Mouse (Mus musculus) liver, embryonic 12.5 days (tissue): ENCODE results near the gene Asic2. TPM values are rescaled to one million over a fixed set of nuclear protein-coding genes. Genes with fewer than 3 reads are reported as not detected.

ENCODE experiments used
- ATAC-seq: fragments of 200-750 bp; cut with Nextera tagmentation; 2 replicates; pipeline ENCODE4 v1.8.0; 2017; ENCODE audit warnings: moderate number of reproducible peaks, mild to moderate bottlenecking, moderate library complexity
- H3K27ac ChIP-seq: fragments of 300-500 bp; sonication (generic); 2 replicates; pipeline ENCODE4 v1.5.1; 2016; ENCODE audit warnings: mild to moderate bottlenecking
- H3K27me3 ChIP-seq: fragments of 300-500 bp; sonication (generic); replicated peaks from 2 replicates; pipeline ENCODE4 v1.6.1; 2016; ENCODE audit warnings: mild to moderate bottlenecking, moderate library complexity
- H3K36me3 ChIP-seq: fragments of 300-500 bp; sonication (generic); 2 replicates; pipeline ENCODE4 v1.6.1; 2016; ENCODE audit warnings: mild to moderate bottlenecking, moderate library complexity
- H3K4me1 ChIP-seq: fragments of 300-500 bp; sonication (generic); 2 replicates; pipeline ENCODE4 v1.6.1; 2016
- H3K4me2 ChIP-seq: fragments of 300-500 bp; sonication (generic); 2 replicates; pipeline ENCODE4 v1.6.1; 2016; ENCODE audit warnings: mild to moderate bottlenecking, moderate library complexity
- H3K4me3 ChIP-seq: fragments of 300-500 bp; sonication (generic); 2 replicates; pipeline ENCODE4 v1.5.1; 2016; ENCODE audit warnings: mild to moderate bottlenecking, moderate library complexity
- H3K9ac ChIP-seq: fragments of 300-500 bp; sonication (generic); 2 replicates; pipeline ENCODE4 v1.6.1; 2016; ENCODE audit warnings: mild to moderate bottlenecking, moderate library complexity
- H3K9me3 ChIP-seq: fragments of 300-500 bp; sonication (generic); replicated peaks from 2 replicates; pipeline ENCODE4 v1.6.1; 2016; ENCODE audit warnings: mild to moderate bottlenecking, moderate library complexity
- WGBS: fragments of 180-500 bp; shearing (Covaris S2); methylation state at CpG from one replicate; pipeline ENCODE4 v1.1.7; 2016; ENCODE audit not compliant: insufficient replicate concordance; 5-methylcytosine and 5-hydroxymethylcytosine counted together
- polyA plus RNA-seq: library from polyadenylated mRNA; unstranded; fragments of >200 nt; fragmentation: Nextera tagmentation; extraction: Ambion mirVana; gene quantifications from 2 replicates; pipeline ENCODE4 v1.2.1, GENCODE M21; 2016

The Asic2 gene
- polyA plus RNA-seq, 1 experiment from 2014 or later, result 0.06 TPM

DNA sequence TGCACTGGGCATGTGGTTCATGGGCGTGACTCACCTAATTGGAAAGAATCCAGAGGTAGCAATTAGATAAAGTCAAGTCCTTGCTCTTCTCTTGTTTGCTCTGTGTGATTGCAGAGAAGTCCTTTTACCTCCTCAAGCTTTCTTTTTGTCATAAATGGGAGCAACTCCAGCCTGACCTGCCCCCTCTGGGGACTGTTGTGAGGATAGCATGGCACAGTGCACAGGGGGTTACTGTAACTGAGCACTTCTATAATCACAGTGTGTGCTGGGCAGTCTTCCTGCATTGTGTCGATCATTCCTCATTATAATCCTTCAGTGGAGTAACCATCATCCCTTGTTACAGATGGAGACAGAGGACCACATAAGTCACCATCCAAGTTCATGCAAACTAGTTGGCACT is 732.2 kb downstream of the Asic2 start:
- H3K9me3 ChIP-seq, result no peaks in the 10 kb centered on the region
- H3K9ac ChIP-seq, result no peak overlapping the region
- no peaks in the 10 kb centered on the region for H3K4me1 ChIP-seq
- no peak overlapping the region for H3K4me2 ChIP-seq
- H3K36me3 ChIP-seq, result no peaks in the 10 kb centered on the region
- H3K4me3 ChIP-seq, result no peak overlapping the region
- no peak overlapping the region for H3K27ac ChIP-seq
- H3K27me3 ChIP-seq, result no peaks in the 10 kb centered on the region
- ATAC-seq, result no peak
- 57% methylated on average over 2 of the region's 2 CpGs for WGBS

DNA sequence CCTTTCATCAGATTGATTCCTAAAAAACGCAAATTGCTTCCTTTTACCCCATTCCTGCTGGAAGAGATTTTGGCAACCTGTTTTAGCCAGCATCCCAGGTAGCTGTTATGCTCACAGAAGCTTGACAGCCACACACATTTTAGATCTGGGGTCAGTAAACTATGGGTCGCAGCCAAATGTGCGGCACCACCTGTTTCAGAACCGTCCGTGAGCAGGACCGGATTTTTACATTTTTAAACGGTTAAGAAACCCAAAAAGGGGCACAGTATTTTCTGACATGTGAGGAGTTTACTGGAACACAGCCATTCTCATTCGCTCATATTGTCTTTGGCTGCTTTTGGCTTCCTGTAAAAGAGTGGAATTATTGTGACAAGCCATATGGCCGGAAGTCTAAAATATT is 744.9 kb downstream of the Asic2 start:
- no peak overlapping the region for H3K9ac ChIP-seq
- 0 out of 2 replicates have a peak, but pooled peaks cover 7% of the 10 kb centered on the region for H3K9me3 ChIP-seq
- no peaks in the 10 kb centered on the region for H3K36me3 ChIP-seq
- no peak overlapping the region for H3K4me2 ChIP-seq
- no peak for ATAC-seq
- H3K27me3 ChIP-seq, result no peaks in the 10 kb centered on the region
- no peaks in the 10 kb centered on the region for H3K4me1 ChIP-seq
- 80% methylated on average over 9 of the region's 9 CpGs for WGBS
- no peak overlapping the region for H3K27ac ChIP-seq
- no peak overlapping the region for H3K4me3 ChIP-seq

DNA sequence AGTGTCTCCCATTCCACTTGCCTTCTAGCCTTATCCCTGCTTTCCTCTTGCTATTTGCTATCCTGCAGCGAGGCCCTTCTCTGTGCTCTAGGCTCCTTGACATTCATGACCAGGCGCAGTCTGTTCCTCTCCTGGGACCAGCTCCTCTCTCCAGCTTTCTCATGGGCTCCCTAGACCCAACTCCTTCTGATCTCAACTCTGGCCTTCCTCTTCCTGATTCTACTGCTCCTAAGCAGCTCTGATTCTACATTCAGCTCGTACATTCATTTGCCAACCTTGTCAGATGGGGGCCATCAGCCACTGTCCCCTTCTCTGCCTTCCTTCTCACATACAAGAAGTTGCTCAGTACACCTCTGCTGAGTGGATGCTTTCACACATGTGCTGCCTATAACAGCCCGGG is 747.5 kb downstream of the Asic2 start:
- H3K4me2 ChIP-seq, result no peak overlapping the region
- no peaks in the 10 kb centered on the region for H3K27me3 ChIP-seq
- H3K4me1 ChIP-seq, result no peaks in the 10 kb centered on the region
- H3K27ac ChIP-seq, result no peak overlapping the region
- ATAC-seq, result no peak
- H3K9ac ChIP-seq, result no peak overlapping the region
- H3K36me3 ChIP-seq, result no peaks in the 10 kb centered on the region
- H3K9me3 ChIP-seq, result no peaks in the 10 kb centered on the region
- H3K4me3 ChIP-seq, result no peak overlapping the region
- 64% methylated on average over 4 of the region's 4 CpGs for WGBS

DNA sequence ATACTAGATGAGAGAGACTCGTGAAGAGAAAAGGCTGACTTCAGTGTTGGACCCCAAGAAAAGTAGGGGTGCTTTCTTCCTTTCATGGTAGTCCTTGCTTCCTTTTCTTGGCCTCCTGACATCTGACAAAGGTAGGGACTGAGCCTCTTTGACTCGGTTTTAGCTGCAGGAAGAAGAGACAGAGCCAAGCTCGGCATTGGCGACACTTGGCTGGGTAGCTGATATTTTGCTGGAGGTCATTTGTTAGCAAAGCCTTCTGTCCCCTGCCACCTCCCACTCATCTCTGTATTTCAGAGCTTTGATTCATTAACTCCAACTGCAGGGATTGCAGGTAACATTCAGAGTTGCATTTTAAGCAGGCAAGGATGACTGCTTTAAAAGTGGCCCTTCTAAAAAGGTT is 762.8 kb downstream of the Asic2 start:
- H3K27me3 ChIP-seq, result no peaks in the 10 kb centered on the region
- WGBS, result 51% methylated on average over 4 of the region's 4 CpGs

DNA sequence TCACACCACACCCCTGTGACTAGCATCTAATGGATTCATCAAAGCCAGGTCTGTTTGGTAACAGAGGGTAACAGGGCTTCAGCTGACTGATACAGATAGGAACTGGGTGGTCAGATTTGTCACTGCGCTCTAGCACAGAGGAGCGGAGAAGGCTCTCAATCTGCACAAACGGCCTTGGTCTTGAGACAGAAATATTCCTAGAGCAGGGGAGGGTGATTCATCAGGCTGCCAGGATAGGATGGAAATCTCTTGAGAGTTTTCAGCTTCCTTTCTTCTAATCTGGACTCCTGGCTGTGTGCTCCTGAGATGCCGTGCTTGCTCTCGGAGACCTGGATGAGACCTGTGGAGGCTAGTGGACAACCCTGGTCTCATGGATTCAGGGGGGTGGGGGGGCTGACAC is 765.7 kb downstream of the Asic2 start:
- H3K4me1 ChIP-seq, result no peaks in the 10 kb centered on the region
- WGBS, result 58% methylated on average over 5 of the region's 5 CpGs
- no peaks in the 10 kb centered on the region for H3K9me3 ChIP-seq
- H3K9ac ChIP-seq, result no peak overlapping the region
- no peaks in the 10 kb centered on the region for H3K36me3 ChIP-seq
- no peak for ATAC-seq
- H3K4me3 ChIP-seq, result no peak overlapping the region
- no peak overlapping the region for H3K4me2 ChIP-seq
- no peak overlapping the region for H3K27ac ChIP-seq
- no peaks in the 10 kb centered on the region for H3K27me3 ChIP-seq

More for the DNA sequence above, 762.8 kb downstream of the Asic2 start:
- H3K4me2 ChIP-seq, result no peak overlapping the region
- H3K36me3 ChIP-seq, result no peaks in the 10 kb centered on the region
- H3K27ac ChIP-seq, result no peak overlapping the region
- ATAC-seq, result no peak
- H3K9me3 ChIP-seq, result no peaks in the 10 kb centered on the region
- no peak overlapping the region for H3K9ac ChIP-seq
- no peak overlapping the region for H3K4me3 ChIP-seq
- no peaks in the 10 kb centered on the region for H3K4me1 ChIP-seq

DNA sequence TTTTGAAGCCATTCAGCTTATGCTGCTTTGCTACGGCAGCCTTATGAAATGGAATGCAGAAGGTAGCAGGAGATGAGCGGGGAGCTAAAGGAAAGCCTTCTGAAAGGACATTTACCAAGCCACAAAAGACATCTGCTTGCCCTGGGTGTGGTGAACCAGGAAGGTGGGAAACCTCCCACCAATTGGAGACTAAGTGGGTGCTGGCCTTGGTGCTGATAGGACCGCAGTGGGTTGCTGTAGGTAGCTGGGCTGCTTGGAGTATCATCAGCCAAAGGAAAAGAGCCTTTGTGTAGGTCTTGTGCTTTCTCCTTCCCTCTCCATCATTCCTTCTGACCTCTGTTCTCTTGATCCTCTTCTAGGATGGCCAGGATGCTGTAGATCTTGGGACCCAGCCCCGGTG is 774.4 kb downstream of the Asic2 start:
- Histone ChIP-seq H3K4me3 (no peak overlapping the region), H3K9me3 (no peaks in the 10 kb centered on the region), H3K4me1 (no peaks in the 10 kb centered on the region), H3K9ac (no peak overlapping the region), H3K27me3 (no peaks in the 10 kb centered on the region), H3K4me2 (no peak overlapping the region), H3K27ac (no peak overlapping the region), H3K36me3 (no peaks in the 10 kb centered on the region)
- ATAC-seq, result no peak
- WGBS, result 46% methylated on average over 4 of the region's 4 CpGs

DNA sequence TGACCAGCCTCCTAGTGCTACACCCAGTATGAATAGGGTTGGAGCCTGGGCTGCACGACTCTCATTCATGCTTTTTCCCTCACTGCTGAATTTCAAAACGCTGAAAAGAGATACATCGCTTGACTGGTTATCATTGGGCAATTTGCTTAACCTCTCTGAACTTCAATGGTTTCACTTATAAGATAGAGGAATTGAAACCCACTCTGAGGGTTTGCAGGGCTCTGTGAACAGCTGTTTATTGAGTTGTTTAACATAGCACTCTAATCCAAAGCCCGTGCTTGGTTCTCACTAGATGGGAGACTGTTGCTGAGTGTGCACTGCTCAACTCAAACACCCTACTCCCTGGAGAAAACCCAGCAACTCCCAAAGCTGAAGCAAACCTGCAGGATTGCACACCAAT is 776.1 kb downstream of the Asic2 start:
- Histone ChIP-seq H3K9ac (no peak overlapping the region), H3K4me2 (no peak overlapping the region), H3K4me1 (no peaks in the 10 kb centered on the region), H3K27ac (no peak overlapping the region), H3K4me3 (no peak overlapping the region), H3K9me3 (no peaks in the 10 kb centered on the region), H3K36me3 (no peaks in the 10 kb centered on the region), H3K27me3 (no peaks in the 10 kb centered on the region)
- 69% methylated on average over 4 of the region's 4 CpGs for WGBS
- no peak for ATAC-seq

DNA sequence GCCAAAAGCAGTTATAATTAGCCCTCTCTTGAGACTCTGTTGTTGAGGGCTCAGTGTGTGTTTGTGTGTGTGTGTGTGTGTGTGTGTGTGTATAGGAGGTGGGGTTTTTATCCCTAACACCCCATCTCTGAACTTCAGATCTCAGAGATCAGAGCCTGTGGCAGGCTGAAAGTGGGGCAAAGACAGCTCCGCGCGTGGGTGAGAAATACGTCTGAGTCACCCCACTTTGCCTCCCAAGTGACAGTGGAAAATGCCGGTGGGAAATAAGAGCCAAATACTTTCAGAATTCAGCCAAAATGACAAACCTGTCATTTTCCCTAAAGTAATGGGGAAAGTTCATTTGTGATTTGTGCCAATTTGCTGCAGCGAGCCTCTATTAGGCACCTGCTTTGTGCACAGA is 779.2 kb downstream of the Asic2 start:
- no peak for ATAC-seq
- no peaks in the 10 kb centered on the region for H3K27me3 ChIP-seq
- H3K9ac ChIP-seq, result no peak overlapping the region
- no peak overlapping the region for H3K4me2 ChIP-seq
- H3K27ac ChIP-seq, result no peak overlapping the region
- WGBS, result 85% methylated on average over 6 of the region's 6 CpGs
- no peaks in the 10 kb centered on the region for H3K9me3 ChIP-seq
- no peaks in the 10 kb centered on the region for H3K36me3 ChIP-seq
- no peaks in the 10 kb centered on the region for H3K4me1 ChIP-seq
- no peak overlapping the region for H3K4me3 ChIP-seq

DNA sequence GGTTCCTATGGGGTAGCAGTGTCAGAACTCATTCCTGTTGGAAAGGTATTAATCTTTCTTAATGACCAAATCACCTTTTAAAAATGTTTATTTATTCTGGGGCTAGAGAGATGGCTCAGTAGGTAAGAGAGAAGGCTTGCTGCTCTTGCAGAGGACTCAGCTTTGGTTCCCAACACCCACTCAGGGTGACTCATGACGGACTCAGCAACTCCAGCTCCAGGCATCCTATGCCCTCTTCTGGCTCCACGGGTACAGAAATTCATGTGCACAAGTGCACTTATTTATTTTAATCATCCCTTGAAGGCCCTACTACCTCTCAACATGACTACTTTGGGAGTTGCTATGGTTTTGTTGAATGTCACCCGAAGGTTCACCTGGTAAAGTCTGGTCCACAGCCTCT is 780.4 kb downstream of the Asic2 start:
- Histone ChIP-seq H3K27me3 (no peaks in the 10 kb centered on the region), H3K27ac (no peak overlapping the region), H3K9me3 (no peaks in the 10 kb centered on the region), H3K4me1 (no peaks in the 10 kb centered on the region), H3K36me3 (no peaks in the 10 kb centered on the region), H3K9ac (no peak overlapping the region), H3K4me2 (no peak overlapping the region), H3K4me3 (no peak overlapping the region)
- ATAC-seq, result no peak
- WGBS, result 61% methylated on average over 3 of the region's 3 CpGs

DNA sequence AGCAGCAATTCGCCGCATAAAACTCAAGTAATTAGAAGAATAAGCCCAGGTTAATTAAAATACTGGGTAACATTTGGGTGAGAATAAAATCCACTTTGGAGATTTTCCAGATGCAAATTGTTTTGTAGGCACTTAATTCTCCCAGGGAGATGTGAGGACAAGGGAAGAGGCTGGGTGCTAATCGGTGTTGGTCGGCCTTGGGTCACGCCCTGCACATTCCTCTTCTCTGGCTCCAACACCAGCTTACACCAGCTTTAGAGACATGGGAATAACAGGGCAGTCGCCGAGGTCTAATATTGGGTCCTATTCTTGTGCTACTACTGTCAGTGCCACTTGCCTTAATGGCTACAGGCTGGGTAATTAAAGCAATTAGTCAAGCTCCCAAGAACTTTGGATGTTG is 783.5 kb downstream of the Asic2 start:
- Histone ChIP-seq H3K27me3 (no peaks in the 10 kb centered on the region), H3K27ac (no peak overlapping the region), H3K4me3 (no peak overlapping the region), H3K4me1 (no peaks in the 10 kb centered on the region), H3K9ac (no peak overlapping the region), H3K36me3 (no peaks in the 10 kb centered on the region), H3K9me3 (no peaks in the 10 kb centered on the region), H3K4me2 (no peak overlapping the region)
- WGBS, result 69% methylated on average over 7 of the region's 7 CpGs
- ATAC-seq, result no peak

DNA sequence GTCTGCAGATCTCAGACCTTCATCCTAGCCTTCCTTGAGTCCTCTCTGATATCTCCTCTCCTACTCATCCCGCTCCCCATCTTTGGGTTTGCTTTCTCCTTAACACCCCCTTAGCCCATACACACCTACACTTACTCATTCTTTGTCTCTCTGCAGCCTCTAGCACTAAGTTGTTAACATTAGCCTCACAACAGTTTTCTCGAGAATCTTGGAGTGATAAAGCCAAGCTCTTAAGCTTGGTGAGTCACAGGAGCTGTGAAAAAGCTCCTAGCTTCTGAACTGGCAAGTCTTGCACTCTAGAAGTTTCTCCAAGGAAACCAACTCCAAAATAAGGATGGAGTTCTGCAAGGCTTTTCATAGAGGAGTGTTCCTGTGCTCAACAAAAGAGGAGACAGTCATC is 803.4 kb downstream of the Asic2 start:
- ATAC-seq, result no peak
- WGBS, result 56% methylated on average over 2 of the region's 2 CpGs
- Histone ChIP-seq H3K9ac (no peak overlapping the region), H3K27ac (no peak overlapping the region), H3K36me3 (no peaks in the 10 kb centered on the region), H3K4me1 (no peaks in the 10 kb centered on the region), H3K4me3 (no peak overlapping the region), H3K9me3 (peaks cover 12% of the 10 kb centered on the region), H3K4me2 (no peak overlapping the region), H3K27me3 (no peaks in the 10 kb centered on the region)

DNA sequence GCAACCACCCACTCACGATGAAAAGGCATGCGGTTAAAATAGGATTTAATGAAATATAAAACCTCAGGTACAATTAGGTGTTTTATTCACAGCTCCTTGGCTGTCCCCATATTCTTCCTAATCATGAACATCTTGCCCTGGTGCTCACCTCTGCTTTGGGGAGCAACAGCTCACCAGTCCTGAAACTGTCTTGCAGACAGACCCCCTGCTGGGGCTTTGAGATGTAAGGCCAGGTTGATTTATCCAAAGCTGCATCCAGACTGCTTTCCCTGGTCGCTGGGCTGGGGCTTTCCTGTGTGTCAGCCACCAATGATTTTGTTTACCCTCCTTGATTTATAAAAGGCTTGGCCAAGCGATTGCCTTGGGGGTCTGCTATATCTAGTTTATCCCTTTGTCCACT is 805.2 kb downstream of the Asic2 start:
- Histone ChIP-seq H3K9me3 (peaks cover 12% of the 10 kb centered on the region), H3K27ac (no peak overlapping the region), H3K36me3 (no peaks in the 10 kb centered on the region), H3K4me3 (no peak overlapping the region), H3K4me1 (no peaks in the 10 kb centered on the region), H3K4me2 (no peak overlapping the region), H3K9ac (no peak overlapping the region), H3K27me3 (no peaks in the 10 kb centered on the region)
- WGBS, result 55% methylated on average over 4 of the region's 4 CpGs
- ATAC-seq, result no peak

DNA sequence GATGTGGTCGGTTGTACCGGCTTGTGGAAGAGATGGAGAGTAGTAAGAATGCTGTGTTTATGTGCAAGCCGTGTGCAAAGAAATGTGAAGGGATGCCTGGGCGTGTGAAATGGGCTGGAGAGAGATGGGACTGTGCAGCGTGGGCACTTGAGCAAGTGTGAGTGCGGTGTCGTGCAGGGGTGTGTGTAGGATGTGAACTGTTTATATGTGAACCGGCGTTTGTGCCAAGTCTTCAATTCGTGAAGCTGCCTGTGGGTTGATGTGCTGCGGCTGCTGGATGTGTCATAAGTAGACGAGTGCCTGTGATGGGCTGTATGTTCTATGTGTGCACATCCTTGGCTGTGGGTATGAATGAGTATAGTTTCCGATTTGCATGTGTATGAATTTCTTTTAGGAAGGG is 814.4 kb downstream of the Asic2 start:
- ATAC-seq, result no peak
- no peaks in the 10 kb centered on the region for H3K9me3 ChIP-seq
- H3K36me3 ChIP-seq, result no peaks in the 10 kb centered on the region
- H3K9ac ChIP-seq, result no peak overlapping the region
- WGBS, result 21% methylated on average over 13 of the region's 13 CpGs
- peaks cover 65% of the 10 kb centered on the region for H3K27me3 ChIP-seq
- no peak overlapping the region for H3K27ac ChIP-seq
- H3K4me1 ChIP-seq, result peaks cover 12% of the 10 kb centered on the region; the same call in 1 of the 2 replicates
- peak overlapping the region; percentile 71 for H3K4me2 ChIP-seq
- peak overlapping the region; percentile 46 for H3K4me3 ChIP-seq
